Mouse (Mus musculus): ENCODE data around the gene Xpo6. TPM values are rescaled to one million over a fixed set of nuclear protein-coding genes. Genes with fewer than 3 reads are reported as not detected.

Xpo6 gene
- total RNA-seq, 1 experiment, result 92.7 TPM

GRCm38 (mm10) chr7:126111230-126111629 is 89.1 kb downstream of the Xpo6 start:
- in situ Hi-C loops (cut with MboI; ENCODE audit: low sequenced_read_pairs in 2 of 2, unreplicated experiment in 2 of 2), result no loop called here
- Histone ChIP-seq H3K9ac (ENCODE audit: insufficient read depth, low read depth, low read length, poor library complexity, severe bottlenecking) (no peak overlapping the region), H3K4me1 (ENCODE audit: control insufficient read depth in 2 of 2, insufficient read depth in 2 of 2, low read length in 2 of 2, poor library complexity in 1 of 2) (no peaks in the 10 kb centered on the region), H3K4me3 (ENCODE audit: insufficient read depth in 1 of 2, low read depth in 1 of 2, low read length in 2 of 2, poor library complexity in 1 of 2, severe bottlenecking in 1 of 2) (no peak overlapping the region), H3K27ac (ENCODE audit: insufficient read depth, low read depth, low read length, poor library complexity, severe bottlenecking) (no peak overlapping the region), H3K36me3 (ENCODE audit: control insufficient read depth, insufficient read depth, low read length, poor library complexity, severe bottlenecking) (peaks cover 59% of the 10 kb centered on the region), H3K9me3 (ENCODE audit: control insufficient read depth, insufficient read depth, low read depth, low read length) (no peaks in the 10 kb centered on the region)
- no peak for TF ChIP-seq ZC3H11A (IDR thresholded peaks at IDR 0.05; ENCODE audit: borderline replicate concordance, low read depth, low read length)
- TF ChIP-seq HCFC1 (IDR thresholded peaks at IDR 0.05; ENCODE audit: borderline replicate concordance, insufficient read depth, low read length), result no peak
- TF ChIP-seq CHD2 (IDR thresholded peaks at IDR 0.05; ENCODE audit: low read depth, low read length), result no peak
- no peak for TF ChIP-seq MAFK (IDR thresholded peaks at IDR 0.05; ENCODE audit: insufficient read depth, low read depth, low read length)
- no peak for TF ChIP-seq ZNF384 (IDR thresholded peaks at IDR 0.05; ENCODE audit: low read depth, low read length)
- no peak for DNase-seq (ENCODE audit: low read depth, low spot score)

DNA sequence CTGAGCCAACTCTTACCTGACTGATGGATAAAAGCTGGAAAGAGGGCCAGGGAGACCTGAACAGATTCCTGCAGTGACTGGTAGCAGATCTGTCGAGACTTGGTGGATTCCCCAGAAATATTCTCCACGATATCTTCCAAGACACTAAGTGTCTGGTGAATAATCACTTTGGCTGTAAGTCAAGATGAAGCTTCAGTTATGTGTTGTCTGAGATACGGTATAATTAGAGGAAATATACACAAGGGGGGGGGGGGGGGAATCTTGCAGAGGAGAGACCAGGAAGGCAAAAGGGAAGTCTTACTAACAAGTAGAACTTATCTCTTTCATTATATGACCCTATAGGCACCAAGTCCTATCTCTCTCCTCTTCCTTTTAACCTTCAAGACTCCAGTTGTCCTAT is 90.4 kb downstream of the Xpo6 start:
- no peak overlapping the region for H3K4me3 ChIP-seq (ENCODE audit: insufficient read depth in 1 of 2, low read depth in 1 of 2, low read length in 2 of 2, poor library complexity in 1 of 2, severe bottlenecking in 1 of 2)
- no peak overlapping the region for H3K27ac ChIP-seq (ENCODE audit: insufficient read depth, low read depth, low read length, poor library complexity, severe bottlenecking)
- no peaks in the 10 kb centered on the region for H3K4me1 ChIP-seq (ENCODE audit: control insufficient read depth in 2 of 2, insufficient read depth in 2 of 2, low read length in 2 of 2, poor library complexity in 1 of 2)
- no peaks in the 10 kb centered on the region for H3K9me3 ChIP-seq (ENCODE audit: control insufficient read depth, insufficient read depth, low read depth, low read length)
- H3K9ac ChIP-seq (ENCODE audit: insufficient read depth, low read depth, low read length, poor library complexity, severe bottlenecking), result no peak overlapping the region
- peaks cover 56% of the 10 kb centered on the region for H3K36me3 ChIP-seq (ENCODE audit: control insufficient read depth, insufficient read depth, low read length, poor library complexity, severe bottlenecking)
- TF ChIP-seq ZC3H11A (IDR thresholded peaks at IDR 0.05; ENCODE audit: borderline replicate concordance, low read depth, low read length) (no peak), CHD2 (IDR thresholded peaks at IDR 0.05; ENCODE audit: low read depth, low read length) (no peak), HCFC1 (IDR thresholded peaks at IDR 0.05; ENCODE audit: borderline replicate concordance, insufficient read depth, low read length) (no peak)
- DNase-seq (ENCODE audit: low read depth, low spot score), result no peak
- in situ Hi-C loops (cut with MboI; ENCODE audit: low sequenced_read_pairs in 2 of 2, unreplicated experiment in 2 of 2), result no loop called here

DNA sequence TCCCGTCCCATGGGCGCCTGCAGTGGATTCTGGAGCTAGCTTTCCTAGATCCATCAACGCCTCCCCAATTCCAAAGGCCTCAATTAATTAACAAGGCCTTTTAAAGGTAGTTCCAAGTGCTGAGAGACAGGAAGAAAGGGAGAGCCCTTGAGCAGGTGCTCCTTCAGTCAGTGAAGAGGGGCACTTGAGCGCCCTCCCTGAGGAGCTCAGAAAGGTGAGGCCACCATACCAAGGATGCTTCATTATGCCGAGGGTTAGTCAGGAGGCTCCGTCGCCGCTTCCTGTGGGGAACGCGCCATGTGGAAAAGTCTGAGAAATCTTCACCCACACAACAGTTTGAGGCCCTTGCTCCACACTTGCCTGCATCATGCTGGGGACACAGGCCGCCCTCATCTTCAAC is 99.9 kb downstream of the Xpo6 start:
- Histone ChIP-seq H3K4me3 (ENCODE audit: insufficient read depth in 1 of 2, low read depth in 1 of 2, low read length in 2 of 2, poor library complexity in 1 of 2, severe bottlenecking in 1 of 2) (no peak overlapping the region), H3K4me1 (ENCODE audit: control insufficient read depth in 2 of 2, insufficient read depth in 2 of 2, low read length in 2 of 2, poor library complexity in 1 of 2) (no peaks in the 10 kb centered on the region), H3K36me3 (ENCODE audit: control insufficient read depth, insufficient read depth, low read length, poor library complexity, severe bottlenecking) (peaks cover 54% of the 10 kb centered on the region), H3K9ac (ENCODE audit: insufficient read depth, low read depth, low read length, poor library complexity, severe bottlenecking) (no peak overlapping the region), H3K27ac (ENCODE audit: insufficient read depth, low read depth, low read length, poor library complexity, severe bottlenecking) (no peak overlapping the region), H3K9me3 (ENCODE audit: control insufficient read depth, insufficient read depth, low read depth, low read length) (no peaks in the 10 kb centered on the region)
- no peak for DNase-seq (ENCODE audit: low read depth, low spot score)
- in situ Hi-C loops (cut with MboI; ENCODE audit: low sequenced_read_pairs in 2 of 2, unreplicated experiment in 2 of 2), result no loop called here
- no peak for TF ChIP-seq ZNF384 (IDR thresholded peaks at IDR 0.05; ENCODE audit: low read depth, low read length)
- TF ChIP-seq MAFK (IDR thresholded peaks at IDR 0.05; ENCODE audit: insufficient read depth, low read depth, low read length), result no peak
- TF ChIP-seq CHD2 (IDR thresholded peaks at IDR 0.05; ENCODE audit: low read depth, low read length), result no peak
- no peak for TF ChIP-seq HCFC1 (IDR thresholded peaks at IDR 0.05; ENCODE audit: borderline replicate concordance, insufficient read depth, low read length)
- no peak for TF ChIP-seq ZC3H11A (IDR thresholded peaks at IDR 0.05; ENCODE audit: borderline replicate concordance, low read depth, low read length)

DNA sequence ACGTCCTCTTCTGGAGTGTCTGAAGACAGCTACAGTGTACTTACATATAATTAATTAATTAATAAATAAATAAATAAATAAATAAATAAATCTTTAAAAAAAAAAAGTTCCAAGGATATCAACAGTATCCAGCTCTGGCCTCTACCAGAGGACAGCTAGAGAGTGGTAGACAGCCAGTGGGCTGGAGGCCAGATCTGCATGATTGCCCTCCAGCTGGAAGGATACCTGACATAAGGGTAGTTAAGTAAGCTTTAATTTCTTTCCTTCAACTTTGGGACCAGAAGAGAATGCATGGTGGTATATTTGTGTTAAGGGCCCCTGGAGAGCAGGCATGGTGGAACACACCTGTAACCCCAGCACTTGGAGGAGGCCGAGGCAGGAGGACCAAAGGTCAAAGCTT is 100.5 kb downstream of the Xpo6 start:
- Histone ChIP-seq H3K9me3 (ENCODE audit: control insufficient read depth, insufficient read depth, low read depth, low read length) (no peaks in the 10 kb centered on the region), H3K9ac (ENCODE audit: insufficient read depth, low read depth, low read length, poor library complexity, severe bottlenecking) (no peak overlapping the region), H3K27ac (ENCODE audit: insufficient read depth, low read depth, low read length, poor library complexity, severe bottlenecking) (no peak overlapping the region), H3K4me1 (ENCODE audit: control insufficient read depth in 2 of 2, insufficient read depth in 2 of 2, low read length in 2 of 2, poor library complexity in 1 of 2) (no peaks in the 10 kb centered on the region), H3K4me3 (ENCODE audit: insufficient read depth in 1 of 2, low read depth in 1 of 2, low read length in 2 of 2, poor library complexity in 1 of 2, severe bottlenecking in 1 of 2) (no peak overlapping the region), H3K36me3 (ENCODE audit: control insufficient read depth, insufficient read depth, low read length, poor library complexity, severe bottlenecking) (peaks cover 53% of the 10 kb centered on the region)
- no peak for DNase-seq (ENCODE audit: low read depth, low spot score)
- in situ Hi-C loops (cut with MboI; ENCODE audit: low sequenced_read_pairs in 2 of 2, unreplicated experiment in 2 of 2), result no loop called here
- TF ChIP-seq CHD2 (IDR thresholded peaks at IDR 0.05; ENCODE audit: low read depth, low read length), result no peak
- TF ChIP-seq HCFC1 (IDR thresholded peaks at IDR 0.05; ENCODE audit: borderline replicate concordance, insufficient read depth, low read length), result no peak
- TF ChIP-seq ZNF384 (IDR thresholded peaks at IDR 0.05; ENCODE audit: low read depth, low read length), result no peak
- no peak for TF ChIP-seq ZC3H11A (IDR thresholded peaks at IDR 0.05; ENCODE audit: borderline replicate concordance, low read depth, low read length)
- TF ChIP-seq MAFK (IDR thresholded peaks at IDR 0.05; ENCODE audit: insufficient read depth, low read depth, low read length), result no peak

DNA sequence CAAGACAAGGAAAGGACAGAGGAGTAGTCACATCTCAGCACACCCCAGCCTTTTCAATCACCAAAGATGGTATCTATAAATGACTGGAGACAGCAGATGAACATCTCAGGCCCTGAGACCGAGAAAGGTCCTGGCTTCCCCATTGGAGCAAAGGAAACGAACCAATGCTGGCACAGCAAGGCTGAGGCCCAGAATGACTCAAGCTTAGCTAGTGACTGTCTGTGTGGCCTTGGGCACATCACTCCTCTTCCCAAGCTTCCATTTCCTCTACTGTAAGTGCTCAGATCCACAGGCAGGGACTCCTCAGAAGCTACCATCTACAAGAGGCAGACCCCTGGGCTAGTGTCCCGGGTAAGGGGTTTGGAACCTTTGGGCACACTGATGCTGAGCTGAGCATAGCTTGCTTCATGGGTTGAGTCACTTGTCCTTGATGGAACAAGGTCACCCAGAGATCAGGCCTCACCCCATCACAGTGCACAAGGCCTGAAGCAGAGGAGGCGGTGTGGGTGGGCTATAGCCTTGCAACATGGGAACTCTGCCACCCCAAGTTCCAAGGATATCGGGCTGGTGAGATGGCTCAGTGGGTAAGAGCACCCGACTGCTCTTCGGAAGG is 101.0 kb downstream of the Xpo6 start:
- Histone ChIP-seq H3K9ac (ENCODE audit: insufficient read depth, low read depth, low read length, poor library complexity, severe bottlenecking) (no peak overlapping the region), H3K4me1 (ENCODE audit: control insufficient read depth in 2 of 2, insufficient read depth in 2 of 2, low read length in 2 of 2, poor library complexity in 1 of 2) (no peaks in the 10 kb centered on the region), H3K9me3 (ENCODE audit: control insufficient read depth, insufficient read depth, low read depth, low read length) (no peaks in the 10 kb centered on the region), H3K4me3 (ENCODE audit: insufficient read depth in 1 of 2, low read depth in 1 of 2, low read length in 2 of 2, poor library complexity in 1 of 2, severe bottlenecking in 1 of 2) (no peak overlapping the region), H3K36me3 (ENCODE audit: control insufficient read depth, insufficient read depth, low read length, poor library complexity, severe bottlenecking) (peaks cover 48% of the 10 kb centered on the region), H3K27ac (ENCODE audit: insufficient read depth, low read depth, low read length, poor library complexity, severe bottlenecking) (no peak overlapping the region)
- TF ChIP-seq ZC3H11A (IDR thresholded peaks at IDR 0.05; ENCODE audit: borderline replicate concordance, low read depth, low read length) (no peak), HCFC1 (IDR thresholded peaks at IDR 0.05; ENCODE audit: borderline replicate concordance, insufficient read depth, low read length) (no peak), ZNF384 (IDR thresholded peaks at IDR 0.05; ENCODE audit: low read depth, low read length) (no peak), CHD2 (IDR thresholded peaks at IDR 0.05; ENCODE audit: low read depth, low read length) (no peak), MAFK (IDR thresholded peaks at IDR 0.05; ENCODE audit: insufficient read depth, low read depth, low read length) (no peak)
- no peak for DNase-seq (ENCODE audit: low read depth, low spot score)
- in situ Hi-C loops (cut with MboI; ENCODE audit: low sequenced_read_pairs in 2 of 2, unreplicated experiment in 2 of 2), result no loop called here
